Comparison of ENCODE assay signal across 7 mouse cellular contexts in the genomic region with DNA sequence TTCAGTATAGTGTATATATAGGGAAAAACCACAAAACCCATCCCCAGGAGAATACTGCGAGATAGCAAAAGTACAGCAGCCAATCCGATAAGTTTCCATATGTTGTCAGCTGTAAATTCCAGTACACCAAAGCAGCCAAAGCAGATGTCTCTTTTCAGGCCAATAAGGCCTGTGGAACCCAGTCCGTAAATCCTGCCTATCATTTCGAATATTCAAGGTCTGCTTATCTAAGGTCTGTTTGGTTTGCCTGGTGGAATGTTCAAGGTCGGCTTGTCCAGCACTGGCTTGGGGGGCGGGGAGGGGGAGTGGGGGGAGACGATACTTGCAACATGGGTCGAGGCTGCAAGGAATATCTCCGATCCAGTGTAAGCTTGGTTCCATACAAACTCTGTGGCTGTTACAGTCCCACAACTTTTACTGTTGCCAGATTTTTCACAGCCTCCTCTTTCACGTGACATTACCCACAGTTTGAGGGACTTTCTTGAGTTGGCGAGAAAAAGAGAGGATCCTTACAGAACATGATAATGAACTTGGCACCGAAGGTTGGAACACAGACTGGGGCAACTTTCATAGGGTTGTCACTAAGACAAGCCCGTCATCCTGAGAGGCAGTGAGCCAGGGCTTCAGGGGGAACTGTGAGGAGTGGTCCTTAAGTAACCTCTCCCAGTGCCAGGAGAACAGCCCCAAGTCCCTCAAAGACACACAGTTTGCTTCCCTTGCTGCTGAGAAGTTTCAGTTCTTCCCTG. TPM values are rescaled to one million over a fixed set of nuclear protein-coding genes. Genes with fewer than 3 reads are reported as not detected.
DNase-seq lines count a peak whose midpoint lies in the region; ATAC-seq and TF ChIP-seq lines count a peak whose summit lies in the region.
"Not testable (repeated sequence)": the region's sequence is repeated elsewhere in the genome, so short reads cannot be mapped to it uniquely, and the experiment has no call there.

No protein-coding gene starts in this region.

- not testable (repeated sequence) for H3K4me2 ChIP-seq in forebrain, postnatal 0 days (ENCODE audit: low read depth); heart, embryonic 14.5 days (ENCODE audit: low read length); intestine, embryonic 15.5 days (replicated peaks); kidney, embryonic 16.5 days (replicated peaks; ENCODE audit: low read depth, low read length); lung, embryonic 14.5 days; stomach, embryonic 15.5 days

- not testable (repeated sequence) for H3K4me1 ChIP-seq in forebrain, postnatal 0 days (ENCODE audit: insufficient read depth); lung, embryonic 14.5 days (ENCODE audit: insufficient read depth); stomach, embryonic 15.5 days
- peaks cover 15 to 27% of the 10 kb centered on the region in 2 experiments for H3K4me1 ChIP-seq in heart, embryonic 14.5 days (ENCODE audit: control insufficient read depth in 2 of 2, insufficient read depth in 2 of 2, low read length in 2 of 2)
- H3K4me1 ChIP-seq in intestine, embryonic 15.5 days (replicated peaks) = peaks cover 18% of the 10 kb centered on the region
- peaks cover 25% of the 10 kb centered on the region for H3K4me1 ChIP-seq in kidney, embryonic 16.5 days (ENCODE audit: insufficient read depth, low read length)

- not testable (repeated sequence) for H3K27me3 ChIP-seq in forebrain, postnatal 0 days (ENCODE audit: insufficient read depth, low read length); heart, embryonic 14.5 days (ENCODE audit: control insufficient read depth, insufficient read depth, low read length); intestine, embryonic 15.5 days (replicated peaks); kidney, embryonic 16.5 days (ENCODE audit: insufficient read depth, low read length); lung, embryonic 14.5 days (ENCODE audit: insufficient read depth, low read length); stomach, embryonic 15.5 days (replicated peaks)

- peak; percentile 8 for DNase-seq in brain, adult 2 months (ENCODE audit: low read depth, low spot score)
- not testable (repeated sequence) for DNase-seq in forebrain, postnatal 0 days
- DNase-seq in lung, embryonic 14.5 days = peak; percentile 41

- not testable (repeated sequence) for TF ChIP-seq CTCF in forebrain, postnatal 0 days (IDR thresholded peaks at IDR 0.05; ENCODE audit: low read depth); lung, embryonic 14.5 days (IDR thresholded peaks at IDR 0.05; ENCODE audit: low read depth)

- H3K27ac ChIP-seq in forebrain, postnatal 0 days (ENCODE audit: low read depth, low read length); heart, embryonic 14.5 days (replicated peaks in 1 of 2; ENCODE audit: control insufficient read depth in 1 of 2, insufficient read depth in 1 of 2, low read depth in 2 of 2, low read length in 2 of 2); kidney, embryonic 16.5 days (ENCODE audit: low read length); lung, embryonic 14.5 days (ENCODE audit: low read depth): not testable (repeated sequence)
- H3K27ac ChIP-seq in intestine, embryonic 15.5 days = 0 out of 2 replicates have a peak overlapping the region, but pooled peaks have one; percentile 13
- H3K27ac ChIP-seq in stomach, embryonic 15.5 days = peak overlapping the region; percentile 31; the same call in 1 of the 2 replicates

- peak; percentile 88 for ATAC-seq in forebrain, postnatal 0 days
- 0 out of 2 replicates have a peak, but pooled peaks have one; percentile 15 for ATAC-seq in heart, embryonic 14.5 days (ENCODE audit: insufficient number of reproducible peaks, insufficient read depth, low FRiP score, low read depth)
- ATAC-seq in intestine, embryonic 15.5 days; stomach, embryonic 15.5 days (ENCODE audit: insufficient read depth, low FRiP score, low read depth): not testable (repeated sequence)
- peak; percentile 37 for ATAC-seq in kidney, embryonic 16.5 days (ENCODE audit: low FRiP score, low TSS enrichment)
- ATAC-seq in lung, embryonic 14.5 days (ENCODE audit: insufficient read depth) = 0 out of 2 replicates have a peak, but pooled peaks have one; percentile 6

- not testable (repeated sequence) for H3K4me3 ChIP-seq in forebrain, postnatal 0 days (ENCODE audit: low read depth, low read length); heart, embryonic 14.5 days (ENCODE audit: control insufficient read depth in 1 of 2, insufficient read depth in 1 of 2, low read depth in 1 of 2, low read length in 2 of 2); intestine, embryonic 15.5 days (replicated peaks); kidney, embryonic 16.5 days (ENCODE audit: low read length); lung, embryonic 14.5 days (ENCODE audit: low read depth, low read length); stomach, embryonic 15.5 days (replicated peaks)

- not testable (repeated sequence) for H3K36me3 ChIP-seq in forebrain, postnatal 0 days (ENCODE audit: insufficient read depth); heart, embryonic 14.5 days (ENCODE audit: control insufficient read depth, insufficient read depth, low read length); intestine, embryonic 15.5 days; kidney, embryonic 16.5 days (ENCODE audit: insufficient read depth, low read length); lung, embryonic 14.5 days (ENCODE audit: insufficient read depth); stomach, embryonic 15.5 days

- 68% methylated on average over 12 of the region's 13 CpGs for WGBS in forebrain, postnatal 0 days
- whole genome bisulfite sequencing in heart, embryonic 14.5 days = 38% methylated on average over 12 of the region's 13 CpGs
- WGBS in intestine, embryonic 15.5 days = 49% methylated on average over 13 of the region's 13 CpGs
- 51% methylated on average over 12 of the region's 13 CpGs for WGBS in kidney, embryonic 16.5 days
- 39% methylated on average over 12 of the region's 13 CpGs for WGBS in lung, embryonic 14.5 days
- 40% methylated on average over 13 of the region's 13 CpGs for WGBS in stomach, embryonic 15.5 days

- H3K9ac ChIP-seq in forebrain, postnatal 0 days; heart, embryonic 14.5 days (ENCODE audit: low read length); intestine, embryonic 15.5 days; kidney, embryonic 16.5 days (replicated peaks; ENCODE audit: low read length); lung, embryonic 14.5 days; stomach, embryonic 15.5 days: not testable (repeated sequence)

- H3K9me3 ChIP-seq in forebrain, postnatal 0 days (ENCODE audit: low read length); heart, embryonic 14.5 days (ENCODE audit: control insufficient read depth, low read length); intestine, embryonic 15.5 days; kidney, embryonic 16.5 days (ENCODE audit: low read length); lung, embryonic 14.5 days (ENCODE audit: low read depth, low read length); stomach, embryonic 15.5 days: not testable (repeated sequence)

RNA-seq across cellular contexts. Expression of a gene that starts 56.8 kb away (rescaled TPM):
- total RNA-seq in forebrain, postnatal 0 days (2014; rRNA removed) = 37.0 and 41.2 TPM in 2 replicates
- 16.6 and 18.5 TPM in 2 replicates for polyA plus RNA-seq in forebrain, postnatal 0 days (2015; fragmentation: Nextera tagmentation; extraction: Ambion mirVana)
- polyA plus RNA-seq in heart, embryonic 14.5 days (2014; fragmentation: Nextera tagmentation; extraction: Ambion mirVana) = 8.3 and 9.4 TPM in 2 replicates
- 10.2 and 11.9 TPM in 2 replicates for polyA plus RNA-seq in intestine, embryonic 15.5 days (2015; fragmentation: Nextera tagmentation; extraction: Ambion mirVana)
- polyA plus RNA-seq in kidney, embryonic 16.5 days (2015; fragmentation: Nextera tagmentation; extraction: Ambion mirVana) = 19.6 and 20.0 TPM in 2 replicates
- polyA plus RNA-seq in lung, embryonic 14.5 days (2014; fragmentation: Nextera tagmentation; extraction: Ambion mirVana) = 16.5 and 18.6 TPM in 2 replicates
- 11.5 TPM in 2 replicates for polyA plus RNA-seq in stomach, embryonic 15.5 days (2015; fragmentation: Nextera tagmentation; extraction: Ambion mirVana)
